ENCODE assay signal across 16 mouse cellular contexts in the genomic region with DNA sequence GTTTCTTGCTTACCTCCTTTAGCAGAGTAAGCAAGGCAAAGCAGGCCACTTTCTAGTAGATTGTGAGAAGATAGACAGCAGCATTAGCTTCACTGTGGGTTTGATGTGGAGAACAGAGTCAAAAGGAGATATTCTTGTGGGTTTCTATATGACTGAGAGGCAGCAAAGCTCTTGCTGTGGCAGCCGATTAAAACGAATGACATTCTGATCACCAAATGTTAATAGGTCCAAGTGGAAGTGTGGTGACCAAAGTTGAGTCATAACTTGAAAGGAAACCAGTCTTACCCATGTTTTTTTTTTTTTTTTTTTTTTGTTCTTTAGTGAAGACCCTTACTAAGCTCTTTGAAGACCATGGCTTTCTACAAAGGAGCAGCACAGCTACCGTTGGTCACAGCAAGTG.
"Had no signal": no experiment of that assay in that cellular context is flagged by ENCODE, and none has a peak within 500 bp of the region (broad histone marks: within the 10 kb centered on the region; RNA-seq: fewer than 3 reads in every experiment).

No protein-coding gene starts in this region.

- H3K36me3 ChIP-seq: limb, embryonic 13.5 days; liver, embryonic 12.5 days; midbrain, embryonic 12.5 days; neural tube, embryonic 12.5 days had no signal

- DNase-seq: kidney, adult 9 months; kidney, postnatal 36 days; layer of hippocampus, adult 9-11 months; layer of hippocampus, postnatal 36 days; lung, embryonic 14.5 days; lung, postnatal 14 days; thymus, adult 18-20 months; thymus, postnatal 14 days had no signal

- H3K4me3 ChIP-seq: limb, embryonic 13.5 days; liver, embryonic 12.5 days; midbrain, embryonic 12.5 days; neural tube, embryonic 12.5 days had no signal

- ATAC-seq: liver, embryonic 12.5 days; midbrain, embryonic 16.5 days had no signal

- H3K27me3 ChIP-seq: liver, embryonic 12.5 days; midbrain, embryonic 12.5 days; neural tube, embryonic 12.5 days had no signal

- H3K9me3 ChIP-seq: limb, embryonic 13.5 days; liver, embryonic 12.5 days; midbrain, embryonic 12.5 days; neural tube, embryonic 12.5 days had no signal

- H3K27ac ChIP-seq: kidney, postnatal 0 days; limb, embryonic 13.5 days; liver, embryonic 12.5 days; macrophage; midbrain, embryonic 12.5 days; neural tube, embryonic 12.5 days; stomach, postnatal 0 days had no signal

- H3K4me1 ChIP-seq: limb, embryonic 13.5 days; liver, embryonic 12.5 days; midbrain, embryonic 12.5 days; neural tube, embryonic 12.5 days had no signal
